Mouse (Mus musculus) megakaryocyte, embryonic 14.5 days (primary cell): ENCODE results near the gene Creb3.

Experiments used
- FLI1 ChIP-seq: IDR thresholded peaks from 2 replicates; pipeline ENCODE4 v1.6.1; 2012; ENCODE audit warnings: low read length, inconsistent platforms, mixed read lengths
- GATA1 ChIP-seq: IDR thresholded peaks from 3 replicates; pipeline ENCODE4 v1.6.1; 2012; ENCODE audit warnings: mixed read lengths, low read length, inconsistent platforms, borderline replicate concordance

DNA sequence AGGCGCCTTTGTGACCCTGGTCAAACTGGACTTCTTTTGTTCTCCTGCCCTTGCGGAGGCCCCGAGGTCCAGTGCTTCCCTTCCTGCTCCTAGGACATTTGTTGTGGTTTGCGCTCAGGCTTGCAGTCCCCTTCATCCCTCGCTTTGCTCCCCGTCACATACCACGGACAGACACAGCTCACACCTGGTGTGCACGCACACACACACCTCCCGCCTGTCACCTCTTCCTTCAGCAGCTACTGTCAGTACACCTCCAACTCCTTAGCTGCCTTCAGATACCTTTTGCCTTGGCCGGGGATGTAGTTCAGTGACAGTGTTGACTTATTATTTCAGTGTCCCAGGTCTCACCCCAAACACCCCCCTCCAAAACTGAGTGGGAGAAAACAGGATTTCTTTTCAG, 23.6 kb downstream of the Creb3 start:
- TF ChIP-seq GATA1, result no peak
- no peak for TF ChIP-seq FLI1
